Mouse (Mus musculus): ENCODE results near the gene Olfr1170.

Gene Olfr1170

GRCm38 (mm10) chr2:88228234-88228633 is at the start of gene Olfr1170:
Gene Olfr1170, minus strand, starts transcription at chr2:88228334.
- DNase-seq: no peak

GRCm38 (mm10) chr2:88220784-88221183 is 7.3 kb downstream of the Olfr1170 start:
- DNase-seq: no peak

GRCm38 (mm10) chr2:88181580-88181979 is 46.6 kb downstream of the Olfr1170 start, which contains the start of gene Olfr1168:
Gene Olfr1168, plus strand, starts transcription at chr2:88181880.
- no peak for DNase-seq

Measured in cerebellum, postnatal 25 days (tissue).